Mouse (Mus musculus) liver, embryonic 16.5 days (tissue): ENCODE data around the gene Rbm28. TPM values are rescaled to one million over a fixed set of nuclear protein-coding genes. Genes with fewer than 3 reads are reported as not detected.

ENCODE experiments used
- ATAC-seq: fragments of 200-750 bp; cut with Nextera tagmentation; 2 replicates; pipeline ENCODE4 v1.8.0; 2017; ENCODE audit warnings: low read depth, mild to moderate bottlenecking, moderate number of reproducible peaks, moderate library complexity
- H3K27ac ChIP-seq: fragments of 300-500 bp; sonication (generic); 2 replicates; pipeline ENCODE4 v1.5.1; 2014; ENCODE audit warnings: mild to moderate bottlenecking, low read length
- H3K27me3 ChIP-seq: fragments of 300-500 bp; sonication (generic); 2 replicates; pipeline ENCODE4 v1.6.1; 2014; ENCODE audit warnings: low read depth, low read length, mixed read lengths; ENCODE audit not compliant: control insufficient read depth, insufficient read depth
- H3K36me3 ChIP-seq: fragments of 300-500 bp; sonication (generic); 2 replicates; pipeline ENCODE4 v1.6.1; 2014; ENCODE audit warnings: mild to moderate bottlenecking; ENCODE audit not compliant: control insufficient read depth, insufficient read depth
- H3K4me1 ChIP-seq: fragments of 300-500 bp; sonication (generic); 2 replicates; pipeline ENCODE4 v1.6.1; 2014; ENCODE audit warnings: low read depth, low read length, mixed read lengths; ENCODE audit not compliant: control insufficient read depth
- H3K4me2 ChIP-seq: fragments of 300-500 bp; sonication (generic); 2 replicates; pipeline ENCODE4 v1.6.1; 2014; ENCODE audit warnings: low read depth, low read length, mixed read lengths
- H3K4me3 ChIP-seq: fragments of 300-500 bp; sonication (generic); 2 replicates; pipeline ENCODE4 v1.5.1; 2014; ENCODE audit warnings: low read depth, mild to moderate bottlenecking, low read length
- H3K9ac ChIP-seq: fragments of 300-500 bp; sonication (generic); 2 replicates; pipeline ENCODE4 v1.6.1; 2014; ENCODE audit warnings: low read depth, low read length
- H3K9me3 ChIP-seq: fragments of 300-500 bp; sonication (generic); replicated peaks from 2 replicates; pipeline ENCODE4 v1.6.1; 2016; ENCODE audit warnings: low read length; ENCODE audit not compliant: control insufficient read depth
- WGBS: fragments of 180-500 bp; shearing (Covaris S2); extraction: QIAGEN DNeasy Blood & Tissue Kit; methylation state at CpG from one replicate; pipeline ENCODE4 v1.1.7; 2014; ENCODE audit not compliant: insufficient replicate concordance; 5-methylcytosine and 5-hydroxymethylcytosine counted together
- polyA plus RNA-seq: library from polyadenylated mRNA; unstranded; fragments of >200 nt; fragmentation: Nextera tagmentation; extraction: Ambion mirVana; gene quantifications from 2 replicates; pipeline ENCODE4 v1.2.1, GENCODE M21; 2015

Rbm28 gene
- polyA plus RNA-seq, 1 experiment from 2014 or later = 8.9 TPM

GRCm38 (mm10) chr6:29177901-29178879 lies 13.4 kb upstream of the Rbm28 start:
- Histone ChIP-seq H3K27me3 (peaks cover 80% of the 10 kb centered on the region), H3K9me3 (no peaks in the 10 kb centered on the region), H3K4me1 (no peaks in the 10 kb centered on the region), H3K27ac (no peak overlapping the region), H3K9ac (no peak overlapping the region), H3K4me2 (peak overlapping the region; percentile 68; the same call in 1 of the 2 replicates), H3K4me3 (no peak overlapping the region), H3K36me3 (no peaks in the 10 kb centered on the region)
- 23% methylated on average over 16 of the region's 17 CpGs for WGBS
- no peak for ATAC-seq

DNA sequence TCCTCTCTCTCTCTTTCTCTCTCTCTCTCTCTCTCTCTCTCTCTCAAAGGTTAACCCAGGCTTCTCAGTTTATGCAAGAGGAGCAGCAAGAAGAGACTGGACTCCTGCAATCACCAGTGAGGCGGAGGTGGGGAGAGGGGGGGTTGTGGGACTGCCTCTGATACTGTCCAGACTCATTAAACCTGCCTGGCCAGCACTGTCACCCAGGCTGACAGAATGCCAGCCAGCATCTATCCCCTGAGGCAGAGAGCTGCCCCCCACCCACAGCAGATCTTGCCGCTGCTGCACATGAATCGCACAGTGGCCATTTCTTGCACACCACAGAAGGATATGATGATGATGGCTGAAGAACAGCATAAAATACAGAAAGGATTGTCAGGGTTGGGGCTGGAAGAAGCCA lies 10.3 kb upstream of the Rbm28 start:
- peaks cover 2% of the 10 kb centered on the region for H3K4me1 ChIP-seq
- H3K9me3 ChIP-seq = no peaks in the 10 kb centered on the region
- no peak overlapping the region for H3K9ac ChIP-seq
- no peaks in the 10 kb centered on the region for H3K36me3 ChIP-seq
- no peak overlapping the region for H3K4me2 ChIP-seq
- peaks cover 96% of the 10 kb centered on the region for H3K27me3 ChIP-seq
- 56% methylated on average over 3 of the region's 3 CpGs for WGBS
- no peak overlapping the region for H3K4me3 ChIP-seq
- ATAC-seq = no peak
- H3K27ac ChIP-seq = no peak overlapping the region

- H3K36me3 ChIP-seq = no peaks in the 10 kb centered on the region
- no peak overlapping the region for H3K4me3 ChIP-seq
- H3K4me2 ChIP-seq = no peak overlapping the region
- peaks cover 3% of the 10 kb centered on the region for H3K4me1 ChIP-seq
- no peak for ATAC-seq
- WGBS = 23% methylated on average over 7 of the region's 7 CpGs
- no peak overlapping the region for H3K9ac ChIP-seq
- H3K27me3 ChIP-seq = peaks cover 96% of the 10 kb centered on the region
- no peak overlapping the region for H3K27ac ChIP-seq
- H3K9me3 ChIP-seq = no peaks in the 10 kb centered on the region
These were observed 9.6 kb upstream of the Rbm28 start for GRCm38 (mm10) chr6:29174368-29174767.

DNA sequence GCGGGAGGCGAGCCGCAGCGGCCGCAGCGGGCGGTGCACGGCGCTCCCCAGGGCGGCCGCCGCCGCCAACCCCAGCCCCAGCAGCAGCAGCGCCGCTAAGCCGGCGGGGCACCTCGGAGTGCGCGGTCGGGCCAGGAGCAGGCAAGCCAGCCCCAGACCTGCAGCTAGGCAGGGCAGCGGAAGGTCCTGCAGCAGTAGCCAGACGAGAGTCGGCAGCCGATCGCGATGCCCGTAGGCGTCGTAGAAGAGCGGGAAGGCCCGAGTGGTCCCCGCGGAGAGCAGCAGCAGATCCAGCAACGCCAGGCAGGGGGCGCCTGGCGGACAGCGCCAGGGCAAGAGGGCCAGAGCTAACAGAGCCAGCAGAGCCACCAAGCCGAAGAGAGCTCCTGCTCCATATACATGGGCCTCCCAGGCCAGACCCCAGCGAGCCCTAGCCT lies 6.2 kb upstream of the Rbm28 start:
- peaks cover 3% of the 10 kb centered on the region for H3K4me1 ChIP-seq
- ATAC-seq = peak; percentile 62
- H3K9me3 ChIP-seq = no peaks in the 10 kb centered on the region
- no peaks in the 10 kb centered on the region for H3K36me3 ChIP-seq
- under 1% methylated on average over 40 of the region's 40 CpGs for WGBS
- H3K4me2 ChIP-seq = peak overlapping the region; percentile 75
- H3K9ac ChIP-seq = no peak overlapping the region
- H3K27me3 ChIP-seq = peaks cover 92% of the 10 kb centered on the region
- H3K27ac ChIP-seq = no peak overlapping the region
- H3K4me3 ChIP-seq = peak overlapping the region; percentile 54

GRCm38 (mm10) chr6:29170063-29170921 lies 5.5 kb upstream of the Rbm28 start:
- Histone ChIP-seq H3K4me2 (peak overlapping the region; percentile 75), H3K9ac (no peak overlapping the region), H3K27ac (no peak overlapping the region), H3K36me3 (no peaks in the 10 kb centered on the region), H3K27me3 (peaks cover 85% of the 10 kb centered on the region), H3K4me1 (peaks cover 3% of the 10 kb centered on the region), H3K4me3 (peak overlapping the region; percentile 54), H3K9me3 (no peaks in the 10 kb centered on the region)
- peak; percentile 13 for ATAC-seq
- WGBS = under 1% methylated on average over 63 of the region's 63 CpGs

DNA sequence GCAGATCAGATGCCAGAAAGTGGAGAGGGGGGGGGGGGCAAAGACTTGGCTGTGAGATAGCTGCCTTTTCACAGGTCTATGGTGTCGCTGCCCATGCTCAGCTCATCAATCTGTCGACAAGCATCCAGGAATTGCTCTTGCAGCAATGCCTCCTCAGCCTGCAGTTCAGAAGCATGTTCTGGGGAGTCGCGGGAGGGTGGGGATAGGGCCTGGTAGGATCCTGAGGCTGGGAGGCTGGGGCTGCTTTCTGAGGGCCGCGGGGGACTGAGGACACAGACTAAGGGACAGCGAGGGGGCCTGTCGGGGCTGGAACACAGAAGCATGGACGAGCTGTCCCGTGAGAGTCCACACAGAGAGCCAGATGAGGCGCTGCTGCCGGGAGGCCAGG lies 4.9 kb upstream of the Rbm28 start:
- Histone ChIP-seq H3K4me2 (peak overlapping the region; percentile 75; the same call in 1 of the 2 replicates), H3K27ac (no peak overlapping the region), H3K4me1 (peaks cover 3% of the 10 kb centered on the region), H3K27me3 (peaks cover 81% of the 10 kb centered on the region), H3K9me3 (no peaks in the 10 kb centered on the region), H3K9ac (no peak overlapping the region), H3K36me3 (no peaks in the 10 kb centered on the region), H3K4me3 (no peak overlapping the region)
- 6% methylated on average over 12 of the region's 12 CpGs for WGBS
- ATAC-seq = no peak

GRCm38 (mm10) chr6:29168871-29169270 lies 4.1 kb upstream of the Rbm28 start:
- no peaks in the 10 kb centered on the region for H3K36me3 ChIP-seq
- H3K9ac ChIP-seq = no peak overlapping the region
- H3K4me1 ChIP-seq = peaks cover 5% of the 10 kb centered on the region
- no peak overlapping the region for H3K4me2 ChIP-seq
- no peaks in the 10 kb centered on the region for H3K9me3 ChIP-seq
- H3K27ac ChIP-seq = no peak overlapping the region
- H3K4me3 ChIP-seq = no peak overlapping the region
- ATAC-seq = no peak
- WGBS = 21% methylated on average over 2 of the region's 2 CpGs
- peaks cover 73% of the 10 kb centered on the region for H3K27me3 ChIP-seq

DNA sequence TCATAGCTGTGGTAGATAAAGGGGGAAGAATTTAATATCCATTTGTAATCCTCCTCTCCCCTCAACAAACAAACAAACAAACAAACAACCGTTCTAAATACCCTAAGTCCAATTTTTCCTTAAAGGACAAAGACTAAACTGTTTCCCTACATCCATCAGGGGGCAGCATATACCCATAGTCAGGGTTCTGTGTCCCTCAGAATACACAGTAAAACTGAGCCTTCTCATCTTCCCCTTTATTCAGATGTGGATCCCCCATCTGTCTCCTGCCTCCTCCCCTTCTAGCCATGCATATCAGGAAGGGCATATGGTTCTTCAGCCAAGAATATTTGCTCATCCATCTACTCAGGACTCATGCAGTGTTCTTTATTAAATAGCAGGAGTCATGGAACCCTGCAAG lies 1.4 kb upstream of the Rbm28 start:
- Histone ChIP-seq H3K9me3 (no peaks in the 10 kb centered on the region), H3K4me1 (peaks cover 11% of the 10 kb centered on the region), H3K27me3 (peaks cover 49% of the 10 kb centered on the region), H3K9ac (no peak overlapping the region), H3K4me3 (no peak overlapping the region), H3K36me3 (no peaks in the 10 kb centered on the region), H3K4me2 (no peak overlapping the region), H3K27ac (no peak overlapping the region)
- ATAC-seq = no peak
- WGBS = 0% methylated on average over 1 of the region's 1 CpGs
